Mouse (Mus musculus) liver, adult (tissue): Measurements from ENCODE around the gene Hspa8.

Experiments
- GATA4 ChIP-seq: IDR thresholded peaks from 2 replicates; pipeline ENCODE4 v1.6.1; 2014; ENCODE audit warnings: mild to moderate bottlenecking, low read length; ENCODE audit not compliant: insufficient replicate concordance

Hspa8 gene

GRCm38 (mm10) chr9:40858461-40859160 is 57.8 kb downstream of the Hspa8 start:
- TF ChIP-seq GATA4: no peak

- TF ChIP-seq GATA4: no peak
These were observed 58.4 kb downstream of the Hspa8 start for GRCm38 (mm10) chr9:40859196-40859595.
